Mouse (Mus musculus) midbrain, embryonic 15.5 days (tissue): ENCODE measurements at regions not wholly inside any gene's neighbourhood (a gene's known extent, or its start where the extent isn't known, plus 50 kb on each side); places are given as distances from the start of the nearest gene placed in this dataset.

Experiments used
- ATAC-seq: fragments of 200-750 bp; cut with Nextera tagmentation; replicated peaks from 2 replicates; pipeline ENCODE4 v1.8.0; 2017; ENCODE audit warnings: moderate TSS enrichment
- H3K27ac ChIP-seq: fragments of 300-500 bp; sonication (generic); 2 replicates; pipeline ENCODE4 v1.5.1; 2015; ENCODE audit warnings: mild to moderate bottlenecking, inconsistent platforms
- H3K27me3 ChIP-seq: fragments of 300-500 bp; sonication (generic); replicated peaks from 2 replicates; pipeline ENCODE4 v1.6.1; 2015; ENCODE audit warnings: inconsistent platforms
- H3K36me3 ChIP-seq: fragments of 300-500 bp; sonication (generic); replicated peaks from 2 replicates; pipeline ENCODE4 v1.6.1; 2015; ENCODE audit warnings: inconsistent platforms
- H3K4me1 ChIP-seq: fragments of 300-500 bp; sonication (generic); 2 replicates; pipeline ENCODE4 v1.6.1; 2015; ENCODE audit warnings: inconsistent platforms
- H3K4me2 ChIP-seq: fragments of 300-500 bp; sonication (generic); 2 replicates; pipeline ENCODE4 v1.6.1; 2015; ENCODE audit warnings: inconsistent platforms, mild to moderate bottlenecking, moderate library complexity
- H3K4me3 ChIP-seq: fragments of 300-500 bp; sonication (generic); 2 replicates; pipeline ENCODE4 v1.5.1; 2015; ENCODE audit warnings: mild to moderate bottlenecking, inconsistent platforms
- H3K9ac ChIP-seq: fragments of 300-500 bp; sonication (generic); 2 replicates; pipeline ENCODE4 v1.6.1; 2015; ENCODE audit warnings: mild to moderate bottlenecking, inconsistent platforms
- H3K9me3 ChIP-seq: fragments of 300-500 bp; sonication (generic); 2 replicates; pipeline ENCODE4 v1.6.1; 2016; ENCODE audit warnings: inconsistent platforms
- whole genome bisulfite sequencing: fragments of 180-500 bp; shearing (Covaris S2); methylation state at CpG from one replicate; pipeline ENCODE4 v1.1.7; 2015; ENCODE audit warnings: mixed read lengths; 5-methylcytosine and 5-hydroxymethylcytosine counted together

GRCm38 (mm10) chr3:48911758-48912157 lies 845.4 kb downstream of the Pcdh18 start:
- H3K4me3 ChIP-seq = no peak overlapping the region
- H3K9me3 ChIP-seq = no peaks in the 10 kb centered on the region; the same call in 1 of the 2 replicates
- no peaks in the 10 kb centered on the region for H3K4me1 ChIP-seq
- H3K4me2 ChIP-seq = no peak overlapping the region
- no peaks in the 10 kb centered on the region for H3K27me3 ChIP-seq
- H3K9ac ChIP-seq = no peak overlapping the region
- no peak for ATAC-seq
- 68% methylated on average over 2 of the region's 2 CpGs for WGBS
- no peak overlapping the region for H3K27ac ChIP-seq
- no peaks in the 10 kb centered on the region for H3K36me3 ChIP-seq

GRCm38 (mm10) chr3:48890403-48890802 lies 866.7 kb downstream of the Pcdh18 start:
- Histone ChIP-seq H3K4me1 (no peaks in the 10 kb centered on the region), H3K4me2 (no peak overlapping the region), H3K4me3 (no peak overlapping the region), H3K36me3 (no peaks in the 10 kb centered on the region), H3K9ac (no peak overlapping the region), H3K27me3 (no peaks in the 10 kb centered on the region), H3K27ac (no peak overlapping the region), H3K9me3 (no peaks in the 10 kb centered on the region)
- 0 out of 2 replicates have a peak, but pooled peaks have one; percentile 27 for ATAC-seq
- 51% methylated on average over 3 of the region's 3 CpGs for WGBS

- H3K9me3 ChIP-seq = no peaks in the 10 kb centered on the region
- 45% methylated on average over 4 of the region's 4 CpGs for WGBS
- no peaks in the 10 kb centered on the region for H3K36me3 ChIP-seq
- H3K4me2 ChIP-seq = no peak overlapping the region
- H3K27ac ChIP-seq = no peak overlapping the region
- no peak overlapping the region for H3K9ac ChIP-seq
- ATAC-seq = no peak
- no peaks in the 10 kb centered on the region for H3K4me1 ChIP-seq
- H3K27me3 ChIP-seq = no peaks in the 10 kb centered on the region
- no peak overlapping the region for H3K4me3 ChIP-seq
These were observed 869.2 kb downstream of the Pcdh18 start for GRCm38 (mm10) chr3:48887885-48888284.

- 76% methylated on average over 2 of the region's 2 CpGs for WGBS
- Histone ChIP-seq H3K27ac (no peak overlapping the region), H3K4me1 (no peaks in the 10 kb centered on the region), H3K4me2 (no peak overlapping the region), H3K4me3 (no peak overlapping the region), H3K27me3 (no peaks in the 10 kb centered on the region), H3K36me3 (no peaks in the 10 kb centered on the region), H3K9ac (no peak overlapping the region), H3K9me3 (no peaks in the 10 kb centered on the region)
- ATAC-seq = no peak
These were observed 887.6 kb downstream of the Pcdh18 start for GRCm38 (mm10) chr3:48869527-48869926.

GRCm38 (mm10) chr3:48846049-48846653 lies 911.0 kb downstream of the Pcdh18 start:
- Histone ChIP-seq H3K4me2 (peak overlapping the region; percentile 34), H3K27ac (peak overlapping the region; percentile 63; the same call in 1 of the 2 replicates), H3K36me3 (no peaks in the 10 kb centered on the region), H3K9ac (no peak overlapping the region), H3K9me3 (no peaks in the 10 kb centered on the region), H3K27me3 (no peaks in the 10 kb centered on the region), H3K4me1 (peaks cover 5% of the 10 kb centered on the region; the same call in 1 of the 2 replicates), H3K4me3 (no peak overlapping the region)
- WGBS = 34% methylated on average over 6 of the region's 6 CpGs
- peak; percentile 81 for ATAC-seq

- H3K4me2 ChIP-seq = no peak overlapping the region
- H3K9me3 ChIP-seq = no peaks in the 10 kb centered on the region
- H3K36me3 ChIP-seq = no peaks in the 10 kb centered on the region
- H3K27ac ChIP-seq = no peak overlapping the region
- H3K4me3 ChIP-seq = no peak overlapping the region
- no peaks in the 10 kb centered on the region for H3K27me3 ChIP-seq
- 91% methylated on average over 3 of the region's 3 CpGs for WGBS
- ATAC-seq = no peak
- no peak overlapping the region for H3K9ac ChIP-seq
- H3K4me1 ChIP-seq = no peaks in the 10 kb centered on the region
These were observed 916.4 kb downstream of the Pcdh18 start for GRCm38 (mm10) chr3:48840692-48841091.

GRCm38 (mm10) chr3:48823360-48823759 lies 933.8 kb downstream of the Pcdh18 start:
- Histone ChIP-seq H3K4me2 (no peak overlapping the region), H3K4me1 (no peaks in the 10 kb centered on the region), H3K4me3 (no peak overlapping the region), H3K27ac (no peak overlapping the region), H3K36me3 (no peaks in the 10 kb centered on the region), H3K9ac (no peak overlapping the region), H3K27me3 (no peaks in the 10 kb centered on the region; the same call in 1 of the 2 replicates), H3K9me3 (no peaks in the 10 kb centered on the region)
- no peak for ATAC-seq
- 24% methylated on average over 6 of the region's 6 CpGs for WGBS

GRCm38 (mm10) chr3:48804398-48804797 lies 952.7 kb downstream of the Pcdh18 start:
- Histone ChIP-seq H3K27me3 (no peaks in the 10 kb centered on the region), H3K4me3 (no peak overlapping the region), H3K9ac (no peak overlapping the region), H3K4me2 (no peak overlapping the region), H3K27ac (no peak overlapping the region), H3K4me1 (no peaks in the 10 kb centered on the region), H3K36me3 (no peaks in the 10 kb centered on the region), H3K9me3 (no peaks in the 10 kb centered on the region)
- WGBS = 30% methylated on average over 5 of the region's 5 CpGs
- peak; percentile 60; the same call in 1 of the 2 replicates for ATAC-seq

- Histone ChIP-seq H3K36me3 (no peaks in the 10 kb centered on the region), H3K4me1 (no peaks in the 10 kb centered on the region), H3K9ac (no peak overlapping the region), H3K4me2 (no peak overlapping the region), H3K4me3 (no peak overlapping the region), H3K9me3 (no peaks in the 10 kb centered on the region), H3K27me3 (no peaks in the 10 kb centered on the region), H3K27ac (no peak overlapping the region)
- 89% methylated on average over 4 of the region's 4 CpGs for WGBS
- ATAC-seq = no peak
These were observed 985.4 kb downstream of the Pcdh18 start for GRCm38 (mm10) chr3:48771709-48772108.
